Mouse (Mus musculus): ENCODE results near the gene Olfr64.

Gene Olfr64

DNA sequence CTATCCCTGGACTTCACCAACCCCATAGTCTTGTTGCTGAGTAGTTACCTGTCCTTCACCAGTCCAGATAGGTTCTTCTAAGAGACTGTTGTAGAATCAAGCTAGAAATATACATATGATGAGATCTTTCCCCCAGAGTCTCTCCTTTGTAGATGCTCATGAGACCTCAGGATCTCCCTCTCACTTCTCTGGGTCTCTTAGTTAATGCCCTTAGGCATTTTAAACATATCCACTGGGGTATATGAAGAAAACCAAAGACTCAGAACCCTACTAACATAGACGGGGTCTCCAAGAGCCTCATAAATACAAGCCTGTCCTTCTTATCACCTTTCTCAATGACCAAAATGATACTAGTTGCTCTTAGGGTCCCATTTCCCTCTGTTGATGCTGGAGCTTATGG, at the start of gene Olfr64:
Olfr64 (minus strand) TSS at position 101 of the 400 bp plus-strand sequence.
- CTCF ChIA-PET: interaction anchor here (1.0 kb wide), 1 partner anchor 155 kb away, joined by 3 read pairs; no protein-coding TSS in a partner anchor

DNA sequence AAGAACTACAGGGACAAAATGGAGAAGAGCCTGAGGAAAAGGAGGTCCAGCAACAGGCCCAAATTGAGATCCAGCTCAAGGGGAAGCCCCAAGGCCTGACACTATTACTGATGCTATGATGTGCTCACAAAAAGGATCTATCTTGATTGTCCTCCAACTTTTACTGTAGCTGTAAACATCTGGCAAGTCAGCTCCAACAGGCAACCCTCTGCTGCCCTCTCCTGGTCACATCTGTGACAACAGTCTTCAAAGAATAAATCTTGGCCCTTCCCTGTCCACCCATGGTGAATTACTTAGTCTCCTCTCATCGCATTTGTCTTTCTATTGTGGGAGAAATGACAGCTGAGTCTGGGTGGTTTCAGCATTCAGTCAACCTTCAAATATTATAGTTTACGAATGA, 48.4 kb upstream of the Olfr64 start:
- CTCF ChIA-PET: no interaction called here

DNA sequence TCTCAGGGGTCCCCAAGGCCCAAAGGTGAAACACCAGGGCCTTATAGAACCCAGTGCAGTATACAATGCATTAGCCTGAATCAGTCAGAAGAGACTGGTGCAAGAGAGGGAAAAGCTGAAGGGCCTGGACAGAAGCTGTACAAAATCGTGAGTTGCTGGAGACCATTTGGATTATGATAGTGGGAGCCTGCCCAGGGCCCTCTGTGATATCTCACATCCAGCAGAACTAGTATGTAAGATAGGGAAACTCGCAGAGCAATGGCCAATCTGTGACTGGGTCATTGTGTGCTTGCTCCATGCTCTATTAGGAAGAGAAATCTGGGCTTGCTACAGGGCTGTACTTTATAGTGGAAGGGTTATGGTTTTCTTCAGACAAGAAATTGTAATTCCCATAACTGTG, 40.0 kb upstream of the Olfr64 start, which contains the start of gene Olfr632:
Olfr632 (plus strand) TSS at position 84 of the 400 bp plus-strand sequence.
- CTCF ChIA-PET: no interaction called here

- CTCF ChIA-PET: no interaction called here
These were observed 34.2 kb upstream of the Olfr64 start, which contains the start of gene Olfr631 for GRCm38 (mm10) chr7:103928525-103928924. Gene Olfr631 (plus strand): TSS chr7:103928825.

- CTCF ChIA-PET: interaction anchor here (0.6 kb wide), 1 partner anchor 77 kb away, joined by 3 read pairs; no protein-coding TSS in a partner anchor
These were observed 21.1 kb upstream of the Olfr64 start for GRCm38 (mm10) chr7:103915338-103915737.

- CTCF ChIA-PET: no interaction called here
These were observed 18.8 kb upstream of the Olfr64 start for GRCm38 (mm10) chr7:103912969-103913511.

GRCm38 (mm10) chr7:103910047-103910446, 15.8 kb upstream of the Olfr64 start:
- CTCF ChIA-PET: no interaction called here

DNA sequence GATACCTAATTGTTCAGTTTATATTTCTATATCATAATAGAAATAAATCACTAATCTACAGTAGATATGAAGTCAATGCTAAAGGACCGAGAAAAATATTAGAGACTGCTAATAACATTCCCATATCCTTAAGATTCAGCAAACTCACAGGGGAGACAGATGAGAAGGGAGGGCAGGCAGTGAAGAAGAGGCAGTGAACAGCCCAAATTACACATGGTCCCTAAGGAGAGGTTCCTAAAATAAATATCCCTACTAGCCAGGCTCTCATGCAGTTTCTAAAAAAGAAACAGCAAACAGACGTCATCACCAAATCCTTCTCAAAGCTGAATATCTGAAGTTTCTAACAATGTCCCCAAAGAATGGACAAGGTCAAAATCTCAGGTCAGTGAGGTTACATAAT, 8.9 kb upstream of the Olfr64 start, which contains the start of gene Olfr65:
Olfr65 (plus strand) TSS at position 301 of the 400 bp plus-strand sequence.
- CTCF ChIA-PET: no interaction called here

DNA sequence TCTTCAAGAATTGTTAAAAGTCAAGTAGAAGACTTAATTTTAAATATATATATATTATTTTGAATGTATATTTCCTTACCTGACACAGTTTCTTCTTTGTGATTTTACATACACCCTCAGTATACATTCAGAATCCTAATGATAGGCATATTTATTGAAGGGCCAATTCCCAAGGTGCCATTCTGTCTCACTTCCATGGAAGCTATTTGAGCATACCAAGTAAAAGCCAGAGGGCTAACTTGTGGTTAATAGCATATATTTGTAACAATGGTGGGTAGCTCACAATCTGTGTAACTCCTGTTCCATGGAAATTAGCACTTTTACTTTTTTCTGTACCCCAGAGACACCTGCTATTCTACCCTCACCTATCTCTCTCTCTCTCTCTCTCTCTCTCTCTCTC, 8.1 kb downstream of the Olfr64 start, which contains the start of gene Olfr66:
Olfr66 (minus strand) TSS at position 101 of the 400 bp plus-strand sequence.
- CTCF ChIA-PET: interaction anchor here (0.9 kb wide), 1 partner anchor 16 kb away, joined by 13 read pairs; no protein-coding TSS in a partner anchor

DNA sequence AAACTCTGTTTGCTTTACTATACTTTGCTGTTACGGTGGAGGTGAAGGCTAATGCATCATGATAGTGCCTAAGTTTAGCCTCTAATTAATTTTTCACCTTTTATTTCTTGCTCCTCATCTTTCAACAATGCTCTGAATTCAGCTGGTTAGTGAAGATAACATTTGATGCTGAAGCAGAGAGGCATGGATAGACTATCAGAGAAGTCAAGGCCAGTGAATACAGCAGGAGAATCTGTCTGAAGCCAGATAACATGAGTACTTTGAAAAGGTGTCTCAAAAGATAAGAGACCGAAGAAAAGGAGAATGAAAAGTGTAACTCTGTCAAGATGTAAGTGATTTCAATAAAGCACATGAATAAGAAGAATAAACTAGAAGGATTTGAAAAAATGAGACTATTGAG, 17.2 kb downstream of the Olfr64 start:
- CTCF ChIA-PET: no interaction called here

- CTCF ChIA-PET: no interaction called here
These were observed 19.8 kb downstream of the Olfr64 start for GRCm38 (mm10) chr7:103874451-103874850.

GRCm38 (mm10) chr7:103873064-103873463, 21.2 kb downstream of the Olfr64 start:
- CTCF ChIA-PET: no interaction called here

DNA sequence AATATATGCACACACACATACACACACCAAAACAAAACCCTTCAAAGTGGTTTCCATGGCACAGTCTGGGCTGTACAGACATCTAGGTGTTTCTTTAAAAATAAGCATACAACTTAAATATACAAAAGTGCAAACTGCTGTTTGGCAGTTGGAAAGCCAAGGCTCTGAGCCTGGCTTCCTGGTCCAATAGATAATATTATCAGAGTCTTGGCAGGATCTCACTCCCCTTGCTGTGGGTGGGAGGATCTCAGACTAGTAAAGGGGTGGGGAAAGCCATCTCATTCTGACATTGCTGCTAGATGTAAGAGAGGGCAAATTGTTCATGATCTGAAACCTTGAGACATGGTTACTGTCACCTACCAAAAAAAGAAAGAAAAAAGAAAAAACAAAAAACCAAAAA, 23.6 kb downstream of the Olfr64 start:
- CTCF ChIA-PET: no interaction called here

- CTCF ChIA-PET: no interaction called here
These were observed 28.6 kb downstream of the Olfr64 start for GRCm38 (mm10) chr7:103865716-103866115.

GRCm38 (mm10) chr7:103861531-103861930, 32.8 kb downstream of the Olfr64 start:
- CTCF ChIA-PET: interaction anchor here (0.6 kb wide), 1 partner anchor 67 kb away, joined by 3 read pairs; no protein-coding TSS in a partner anchor

GRCm38 (mm10) chr7:103860855-103861254, 33.4 kb downstream of the Olfr64 start:
- CTCF ChIA-PET: interaction anchor here (0.6 kb wide), 1 partner anchor 67 kb away, joined by 3 read pairs; no protein-coding TSS in a partner anchor

GRCm38 (mm10) chr7:103859076-103859475, 35.2 kb downstream of the Olfr64 start:
- CTCF ChIA-PET: no interaction called here

GRCm38 (mm10) chr7:103854669-103855068, 39.6 kb downstream of the Olfr64 start:
- CTCF ChIA-PET: no interaction called here

GRCm38 (mm10) chr7:103853090-103853489, 41.2 kb downstream of the Olfr64 start, which contains the start of gene Hbb-y:
Gene Hbb-y (minus strand): TSS chr7:103853216.
- CTCF ChIA-PET: no interaction called here

DNA sequence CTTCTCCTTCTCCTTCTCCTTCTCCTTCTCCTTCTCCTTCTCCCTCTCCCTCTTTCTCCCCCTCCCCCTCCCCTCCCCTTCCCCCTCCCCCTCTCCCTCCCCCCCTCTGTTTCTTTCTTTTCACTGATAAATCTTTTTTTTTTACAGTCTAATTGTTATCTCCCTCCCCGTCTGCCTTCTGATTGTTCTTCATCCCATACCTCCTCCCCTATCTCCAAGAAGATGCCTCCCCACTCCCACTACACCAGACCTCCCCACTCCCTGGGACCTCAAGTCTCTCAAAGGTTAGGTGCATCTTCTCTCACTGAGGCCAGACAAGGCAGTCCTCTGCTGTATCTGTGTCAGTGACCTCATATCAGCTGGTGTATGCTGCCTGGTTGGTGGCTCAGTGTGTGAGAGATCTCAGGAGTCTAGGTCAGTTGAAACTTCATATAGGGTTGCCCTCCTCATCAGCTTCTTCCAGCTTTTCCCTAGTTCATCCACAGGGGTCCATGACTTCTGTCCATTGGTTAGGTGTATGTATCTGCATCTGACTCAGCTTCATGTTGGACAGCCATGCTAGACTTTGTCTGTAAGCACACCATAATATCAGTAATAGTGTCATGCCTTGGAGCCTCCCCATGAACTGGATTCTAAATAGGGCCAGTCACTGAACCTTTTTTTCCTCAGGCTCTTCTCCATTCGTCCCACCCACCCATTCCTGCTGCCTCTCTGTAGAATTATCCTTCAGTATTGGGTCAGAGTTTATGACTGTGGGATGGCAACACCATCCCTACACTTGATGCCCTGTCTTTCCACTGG, 49.6 kb downstream of the Olfr64 start:
- CTCF ChIA-PET: no interaction called here

- CTCF ChIA-PET: no interaction called here
These were observed 51.3 kb downstream of the Olfr64 start, which contains the start of gene Hbb-bh1 for GRCm38 (mm10) chr7:103843034-103843433. Gene Hbb-bh1 (minus strand): TSS chr7:103843164.

GRCm38 (mm10) chr7:103840268-103840667, 54.0 kb downstream of the Olfr64 start, which contains the start of gene Hbb-bh2:
Gene Hbb-bh2 (minus strand): TSS chr7:103840520.
- CTCF ChIA-PET: no interaction called here
